Mouse (Mus musculus) thymus, adult 2 months (tissue): ENCODE measurements around the gene E030025P04Rik. TPM values are rescaled to one million over a fixed set of nuclear protein-coding genes. Genes with fewer than 3 reads are reported as not detected.

Experiments used
- DNase-seq: peaks from one replicate; pipeline ENCODE4 v3.0.0; 2021
- H3K27ac ChIP-seq: fragments of 200-500 bp; 2 replicates; pipeline ENCODE4 v1.5.1; 2012; ENCODE audit warnings: low read length, control low read depth; ENCODE audit not compliant: control insufficient read depth, insufficient read depth
- H3K27me3 ChIP-seq: fragments of 200-500 bp; 2 replicates; pipeline ENCODE4 v1.6.1; 2012; ENCODE audit warnings: mild to moderate bottlenecking, low read length, moderate library complexity, mixed read lengths; ENCODE audit not compliant: control insufficient read depth, insufficient read depth
- H3K36me3 ChIP-seq: fragments of 200-500 bp; 2 replicates; pipeline ENCODE4 v1.6.1; 2012; ENCODE audit warnings: mild to moderate bottlenecking, low read length, moderate library complexity; ENCODE audit not compliant: control insufficient read depth, insufficient read depth
- H3K4me1 ChIP-seq: fragments of 200-500 bp; replicated peaks from 2 replicates; pipeline ENCODE4 v1.6.1; 2012; ENCODE audit warnings: low read length; ENCODE audit not compliant: control insufficient read depth, insufficient read depth
- H3K4me3 ChIP-seq: fragments of 200-500 bp; 2 replicates; pipeline ENCODE4 v1.5.1; 2012; ENCODE audit warnings: mild to moderate bottlenecking, low read length, control low read depth, moderate library complexity; ENCODE audit not compliant: control insufficient read depth, insufficient read depth
- CTCF ChIP-seq: fragments of 200-500 bp; IDR thresholded peaks from 2 replicates; pipeline ENCODE4 v1.5.1; 2012; ENCODE audit warnings: mild to moderate bottlenecking, control low read depth, low read length, moderate library complexity, borderline replicate concordance; ENCODE audit not compliant: control insufficient read depth, poor library complexity, insufficient read depth; ENCODE audit errors: extremely low read depth
- POLR2A ChIP-seq: fragments of 200-500 bp; IDR thresholded peaks from 2 replicates; pipeline ENCODE4 v1.6.1; 2012; ENCODE audit warnings: mild to moderate bottlenecking, low read length, control low read depth, moderate library complexity; ENCODE audit not compliant: control insufficient read depth, poor library complexity, insufficient read depth; ENCODE audit errors: extremely low read depth
- WGBS: fragments of 180-500 bp; shearing (Covaris S2); methylation state at CpG from one replicate; pipeline ENCODE4 v1.1.7; 2018; 5-methylcytosine and 5-hydroxymethylcytosine counted together
- polyA plus RNA-seq: library from polyadenylated mRNA; depleted of rRNA; stranded (reverse); fragments of >200 nt; gene quantifications from 2 replicates; pipeline ENCODE4 v1.2.3, GENCODE M21; 2012; rRNA removed

E030025P04Rik gene
- not detected in 2 replicates for polyA plus RNA-seq

- Histone ChIP-seq H3K4me3 (no peak within 1 kb of the TSS), H3K4me1 (no peaks in the 10 kb centered on the region), H3K27me3 (no peaks in the 10 kb centered on the region), H3K27ac (no peak within 1 kb of the TSS), H3K36me3 (no peaks in the 10 kb centered on the region)
- 76% methylated on average over 4 of the region's 4 CpGs for WGBS
- TF ChIP-seq CTCF (no peak), POLR2A (no peak)
- no peak for DNase-seq
Observed at GRCm38 (mm10) chr11:109144236-109144635, at the start of gene E030025P04Rik. Gene E030025P04Rik, minus strand, starts transcription at chr11:109144369.

GRCm38 (mm10) chr11:109192673-109193557 is 48.7 kb upstream of the E030025P04Rik start:
- DNase-seq: peak; percentile 67
- H3K27ac ChIP-seq: no peak overlapping the region
- no peaks in the 10 kb centered on the region for H3K27me3 ChIP-seq
- H3K36me3 ChIP-seq: no peaks in the 10 kb centered on the region
- TF ChIP-seq CTCF: peak; percentile 90
- TF ChIP-seq POLR2A: no peak
- H3K4me3 ChIP-seq: no peak overlapping the region
- WGBS: 59% methylated on average over 15 of the region's 15 CpGs
- H3K4me1 ChIP-seq: no peaks in the 10 kb centered on the region

- Histone ChIP-seq H3K36me3 (no peaks in the 10 kb centered on the region), H3K4me1 (no peaks in the 10 kb centered on the region), H3K27me3 (no peaks in the 10 kb centered on the region), H3K27ac (no peak overlapping the region), H3K4me3 (no peak overlapping the region)
- TF ChIP-seq CTCF (no peak), POLR2A (no peak)
- 94% methylated on average over 5 of the region's 5 CpGs for WGBS
- DNase-seq: no peak
Observed at GRCm38 (mm10) chr11:109188235-109188634, 44.1 kb upstream of the E030025P04Rik start.

- 73% methylated on average over 6 of the region's 6 CpGs for WGBS
- TF ChIP-seq CTCF: no peak
- no peak for TF ChIP-seq POLR2A
- H3K36me3 ChIP-seq: no peaks in the 10 kb centered on the region
- no peak overlapping the region for H3K27ac ChIP-seq
- no peak overlapping the region for H3K4me3 ChIP-seq
- no peaks in the 10 kb centered on the region for H3K4me1 ChIP-seq
- H3K27me3 ChIP-seq: no peaks in the 10 kb centered on the region
- no peak for DNase-seq
Observed at GRCm38 (mm10) chr11:109187631-109188184, 43.5 kb upstream of the E030025P04Rik start.

DNA sequence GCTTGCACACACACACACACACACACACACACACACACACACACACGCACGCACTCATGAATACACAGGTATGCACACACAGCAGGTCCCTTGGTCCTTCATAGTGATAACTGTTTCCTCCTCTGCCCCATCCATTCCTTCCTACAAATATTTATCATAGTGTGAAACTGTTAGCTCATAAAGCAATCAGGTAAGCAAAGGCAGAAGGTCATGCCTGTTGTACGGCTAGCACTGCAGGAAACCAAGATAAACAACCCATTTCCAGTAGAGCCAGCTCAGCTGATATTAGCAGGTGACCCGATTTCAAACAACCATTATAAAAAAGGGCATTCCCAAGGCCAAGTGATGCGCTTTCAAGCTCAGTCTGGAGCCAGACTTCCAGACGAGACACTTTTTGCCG is 36.9 kb upstream of the E030025P04Rik start:
- 77% methylated on average over 7 of the region's 7 CpGs for WGBS
- Histone ChIP-seq H3K36me3 (no peaks in the 10 kb centered on the region), H3K4me1 (no peaks in the 10 kb centered on the region), H3K27me3 (no peaks in the 10 kb centered on the region), H3K4me3 (no peak overlapping the region), H3K27ac (no peak overlapping the region)
- TF ChIP-seq POLR2A: no peak
- TF ChIP-seq CTCF: no peak
- DNase-seq: no peak

- Histone ChIP-seq H3K27ac (no peak overlapping the region), H3K4me3 (no peak overlapping the region), H3K36me3 (no peaks in the 10 kb centered on the region), H3K27me3 (no peaks in the 10 kb centered on the region), H3K4me1 (no peaks in the 10 kb centered on the region)
- TF ChIP-seq CTCF: no peak
- TF ChIP-seq POLR2A: no peak
- WGBS: 92% methylated on average over 11 of the region's 11 CpGs
- DNase-seq: no peak
Observed at GRCm38 (mm10) chr11:109180290-109180689, 36.1 kb upstream of the E030025P04Rik start.
